Mouse (Mus musculus): ENCODE results near the gene Pou5f1. TPM values are rescaled to one million over a fixed set of nuclear protein-coding genes. Genes with fewer than 3 reads are reported as not detected.
A peak's percentile ranks its signal among the peaks of the same experiment; 100 is the strongest.

Gene Pou5f1
- polyA plus RNA-seq, 1 experiment, result 0.50 TPM

GRCm38 (mm10) chr17:35554321-35554720 lies 48.5 kb downstream of the Pou5f1 start:
- DNase-seq, result no peak
- H3K27me3 ChIP-seq (ENCODE audit: control insufficient read depth, insufficient read depth, low read length), result no peaks in the 10 kb centered on the region
- no peak overlapping the region for H3K4me3 ChIP-seq (ENCODE audit: control insufficient read depth, insufficient read depth, low read length)
- no peak for TF ChIP-seq POLR2A (IDR thresholded peaks at IDR 0.05; ENCODE audit: control insufficient read depth, extremely low read depth, insufficient read depth, low read length, poor library complexity)
- no peak for TF ChIP-seq CTCF (IDR thresholded peaks at IDR 0.05; ENCODE audit: borderline replicate concordance, control insufficient read depth, extremely low read depth, insufficient read depth, low read length, poor library complexity)
- no peaks in the 10 kb centered on the region for H3K4me1 ChIP-seq (replicated peaks; ENCODE audit: control insufficient read depth, insufficient read depth, low read length)
- no peaks in the 10 kb centered on the region for H3K36me3 ChIP-seq (ENCODE audit: control insufficient read depth, insufficient read depth, low read length)
- WGBS, result 91% methylated on average over 5 of the region's 5 CpGs
- H3K27ac ChIP-seq (ENCODE audit: control insufficient read depth, insufficient read depth, low read length), result no peak overlapping the region

GRCm38 (mm10) chr17:35554761-35555397 lies 49.1 kb downstream of the Pou5f1 start:
- WGBS, result 94% methylated on average over 18 of the region's 18 CpGs
- TF ChIP-seq POLR2A (IDR thresholded peaks at IDR 0.05; ENCODE audit: control insufficient read depth, extremely low read depth, insufficient read depth, low read length, poor library complexity) (no peak), CTCF (IDR thresholded peaks at IDR 0.05; ENCODE audit: borderline replicate concordance, control insufficient read depth, extremely low read depth, insufficient read depth, low read length, poor library complexity) (no peak)
- Histone ChIP-seq H3K4me1 (replicated peaks; ENCODE audit: control insufficient read depth, insufficient read depth, low read length) (no peaks in the 10 kb centered on the region), H3K36me3 (ENCODE audit: control insufficient read depth, insufficient read depth, low read length) (no peaks in the 10 kb centered on the region), H3K27ac (ENCODE audit: control insufficient read depth, insufficient read depth, low read length) (no peak overlapping the region), H3K4me3 (ENCODE audit: control insufficient read depth, insufficient read depth, low read length) (no peak overlapping the region), H3K27me3 (ENCODE audit: control insufficient read depth, insufficient read depth, low read length) (no peaks in the 10 kb centered on the region)
- DNase-seq, result no peak

DNA sequence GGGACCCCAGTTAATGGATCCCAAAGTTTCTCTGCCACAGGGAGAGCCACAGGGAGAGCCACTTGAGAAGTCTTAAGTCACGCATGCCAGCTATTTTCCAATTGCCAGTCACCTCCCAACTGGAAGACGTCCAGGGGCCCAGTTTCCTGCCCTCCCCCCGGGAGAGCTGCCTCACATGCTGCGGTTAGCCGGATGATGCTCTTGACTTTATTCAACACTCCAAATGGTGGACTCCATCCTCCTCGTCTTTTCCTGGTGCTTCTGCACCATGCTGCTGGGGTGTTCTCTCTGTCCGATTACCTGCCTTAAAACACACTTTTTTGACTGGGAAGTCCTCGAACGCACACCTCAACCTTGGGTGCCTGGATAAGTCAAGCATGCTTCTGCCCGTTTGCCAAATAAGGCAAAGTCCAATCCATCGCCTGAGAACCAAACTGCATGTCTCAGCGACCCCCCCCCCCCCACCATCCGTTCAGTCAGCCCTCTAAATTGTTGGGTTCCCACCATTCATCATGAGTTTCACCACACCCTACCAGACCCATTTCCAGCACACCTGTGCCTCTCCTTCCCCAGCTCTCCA lies 50.5 kb downstream of the Pou5f1 start:
- no peak overlapping the region for H3K4me3 ChIP-seq (ENCODE audit: control insufficient read depth, insufficient read depth, low read length)
- no peak for TF ChIP-seq POLR2A (IDR thresholded peaks at IDR 0.05; ENCODE audit: control insufficient read depth, extremely low read depth, insufficient read depth, low read length, poor library complexity)
- no peak for TF ChIP-seq CTCF (IDR thresholded peaks at IDR 0.05; ENCODE audit: borderline replicate concordance, control insufficient read depth, extremely low read depth, insufficient read depth, low read length, poor library complexity)
- no peak overlapping the region for H3K27ac ChIP-seq (ENCODE audit: control insufficient read depth, insufficient read depth, low read length)
- H3K4me1 ChIP-seq (replicated peaks; ENCODE audit: control insufficient read depth, insufficient read depth, low read length), result no peaks in the 10 kb centered on the region
- no peaks in the 10 kb centered on the region for H3K36me3 ChIP-seq (ENCODE audit: control insufficient read depth, insufficient read depth, low read length)
- WGBS, result 94% methylated on average over 13 of the region's 13 CpGs
- no peaks in the 10 kb centered on the region for H3K27me3 ChIP-seq (ENCODE audit: control insufficient read depth, insufficient read depth, low read length)
- no peak for DNase-seq

DNA sequence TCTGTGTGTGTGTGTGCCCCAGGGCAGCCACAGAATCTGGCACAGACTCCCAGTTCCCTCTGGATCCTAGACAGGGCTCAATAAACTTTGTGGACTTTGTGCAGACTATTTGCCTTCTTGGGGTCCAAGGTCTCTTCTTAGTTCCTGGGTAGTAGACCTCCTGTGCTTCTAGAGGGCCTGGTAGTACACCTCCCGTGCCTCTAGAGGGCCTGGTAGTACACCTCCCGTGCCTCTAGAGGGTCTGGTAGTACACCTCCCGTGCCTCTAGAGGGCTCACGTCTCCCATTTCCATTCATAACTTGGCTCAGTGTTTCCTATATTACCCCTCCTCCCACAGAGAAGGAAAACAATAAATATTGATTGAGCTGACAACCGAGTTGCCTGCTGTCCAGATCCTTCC lies 51.0 kb downstream of the Pou5f1 start:
- peak; percentile 62 for DNase-seq
- WGBS, result 22% methylated on average over 5 of the region's 5 CpGs
- TF ChIP-seq CTCF (IDR thresholded peaks at IDR 0.05; ENCODE audit: borderline replicate concordance, control insufficient read depth, extremely low read depth, insufficient read depth, low read length, poor library complexity) (peak; percentile 73; the same call in 1 of the 2 replicates), POLR2A (IDR thresholded peaks at IDR 0.05; ENCODE audit: control insufficient read depth, extremely low read depth, insufficient read depth, low read length, poor library complexity) (no peak)
- Histone ChIP-seq H3K4me1 (replicated peaks; ENCODE audit: control insufficient read depth, insufficient read depth, low read length) (no peaks in the 10 kb centered on the region), H3K27me3 (ENCODE audit: control insufficient read depth, insufficient read depth, low read length) (no peaks in the 10 kb centered on the region), H3K36me3 (ENCODE audit: control insufficient read depth, insufficient read depth, low read length) (no peaks in the 10 kb centered on the region), H3K27ac (ENCODE audit: control insufficient read depth, insufficient read depth, low read length) (no peak overlapping the region), H3K4me3 (ENCODE audit: control insufficient read depth, insufficient read depth, low read length) (no peak overlapping the region)

GRCm38 (mm10) chr17:35557351-35557750 lies 51.5 kb downstream of the Pou5f1 start:
- Histone ChIP-seq H3K4me3 (ENCODE audit: control insufficient read depth, insufficient read depth, low read length) (no peak overlapping the region), H3K27me3 (ENCODE audit: control insufficient read depth, insufficient read depth, low read length) (no peaks in the 10 kb centered on the region), H3K36me3 (ENCODE audit: control insufficient read depth, insufficient read depth, low read length) (no peaks in the 10 kb centered on the region), H3K27ac (ENCODE audit: control insufficient read depth, insufficient read depth, low read length) (no peak overlapping the region), H3K4me1 (replicated peaks; ENCODE audit: control insufficient read depth, insufficient read depth, low read length) (no peaks in the 10 kb centered on the region)
- no peak for TF ChIP-seq POLR2A (IDR thresholded peaks at IDR 0.05; ENCODE audit: control insufficient read depth, extremely low read depth, insufficient read depth, low read length, poor library complexity)
- no peak for TF ChIP-seq CTCF (IDR thresholded peaks at IDR 0.05; ENCODE audit: borderline replicate concordance, control insufficient read depth, extremely low read depth, insufficient read depth, low read length, poor library complexity)
- no peak for DNase-seq
- 83% methylated on average over 9 of the region's 9 CpGs for WGBS

GRCm38 (mm10) chr17:35558216-35558615 lies 52.4 kb downstream of the Pou5f1 start:
- no peak for DNase-seq
- TF ChIP-seq POLR2A (IDR thresholded peaks at IDR 0.05; ENCODE audit: control insufficient read depth, extremely low read depth, insufficient read depth, low read length, poor library complexity), result no peak
- no peak for TF ChIP-seq CTCF (IDR thresholded peaks at IDR 0.05; ENCODE audit: borderline replicate concordance, control insufficient read depth, extremely low read depth, insufficient read depth, low read length, poor library complexity)
- no peaks in the 10 kb centered on the region for H3K4me1 ChIP-seq (replicated peaks; ENCODE audit: control insufficient read depth, insufficient read depth, low read length)
- no peaks in the 10 kb centered on the region for H3K27me3 ChIP-seq (ENCODE audit: control insufficient read depth, insufficient read depth, low read length)
- H3K36me3 ChIP-seq (ENCODE audit: control insufficient read depth, insufficient read depth, low read length), result no peaks in the 10 kb centered on the region
- H3K27ac ChIP-seq (ENCODE audit: control insufficient read depth, insufficient read depth, low read length), result no peak overlapping the region
- WGBS, result 69% methylated on average over 8 of the region's 8 CpGs
- no peak overlapping the region for H3K4me3 ChIP-seq (ENCODE audit: control insufficient read depth, insufficient read depth, low read length)

Other genes with a start within 250 kb of the Pou5f1 start
- gene H2-D1, start 243.3 kb upstream of the Pou5f1 start, polyA plus RNA-seq (2012; rRNA removed), result 873 and 1,061 TPM in 2 replicates
- gene H2-Q1, start 185.6 kb upstream of the Pou5f1 start, polyA plus RNA-seq (2012; rRNA removed), result 4.6 and 6.7 TPM in 2 replicates
- gene H2-Q2, start 163.8 kb upstream of the Pou5f1 start, polyA plus RNA-seq (2012; rRNA removed), result 142 and 170 TPM in 2 replicates
- gene H2-Q4, start 126.4 kb upstream of the Pou5f1 start, polyA plus RNA-seq (2012; rRNA removed), result 272 and 274 TPM in 2 replicates
- gene H2-Q6, start 81.2 kb upstream of the Pou5f1 start, polyA plus RNA-seq (2012; rRNA removed), result 115 and 165 TPM in 2 replicates
- gene H2-Q7, start 66.9 kb upstream of the Pou5f1 start, polyA plus RNA-seq (2012; rRNA removed), result 412 and 617 TPM in 2 replicates
- gene H2-Q10, start 35.9 kb upstream of the Pou5f1 start, polyA plus RNA-seq (2012; rRNA removed), result 15.3 and 18.6 TPM in 2 replicates
- 64.4 and 92.6 TPM in 2 replicates for gene Tcf19, start 10.8 kb downstream of the Pou5f1 start, polyA plus RNA-seq (2012; rRNA removed)
- gene Cchcr1, start 11.1 kb downstream of the Pou5f1 start, polyA plus RNA-seq (2012; rRNA removed), result 19.3 and 19.5 TPM in 2 replicates
- 10.2 and 11.2 TPM in 2 replicates for gene Psors1c2, start 27.2 kb downstream of the Pou5f1 start, polyA plus RNA-seq (2012; rRNA removed)
- 1.8 and 3.3 TPM in 2 replicates for gene Cdsn, start 46.1 kb downstream of the Pou5f1 start, polyA plus RNA-seq (2012; rRNA removed)
- gene 2300002M23Rik, start 61.4 kb downstream of the Pou5f1 start, polyA plus RNA-seq (2012; rRNA removed), result 0.58 and 0.59 TPM in 2 replicates
- gene Sfta2, start 95.5 kb downstream of the Pou5f1 start, polyA plus RNA-seq (2012; rRNA removed), result 0.82 and 1.3 TPM in 2 replicates
- 0.09 and 0.23 TPM in 2 replicates for gene Gm9573, start 120.6 kb downstream of the Pou5f1 start, polyA plus RNA-seq (2012; rRNA removed)
- gene Mucl3, start 137.7 kb downstream of the Pou5f1 start, polyA plus RNA-seq (2012; rRNA removed), result 0.05 and 0.11 TPM in 2 replicates
- gene Vars2, start 161.6 kb downstream of the Pou5f1 start, polyA plus RNA-seq (2012; rRNA removed), result 153 and 171 TPM in 2 replicates
- 317 and 352 TPM in 2 replicates for gene Gtf2h4, start 167.7 kb downstream of the Pou5f1 start, polyA plus RNA-seq (2012; rRNA removed)
- gene Ddr1, start 198.6 kb downstream of the Pou5f1 start, polyA plus RNA-seq (2012; rRNA removed), result 33.6 and 43.6 TPM in 2 replicates